ENCODE assay signal across 8 mouse cellular contexts in genomic region chr17:25568880-25569279, GRCm38 (mm10). TPM values are rescaled to one million over a fixed set of nuclear protein-coding genes. Genes with fewer than 3 reads are reported as not detected.
DNase-seq lines count a peak whose midpoint lies in the region; ATAC-seq and TF ChIP-seq lines count a peak whose summit lies in the region.
"Had no signal": no experiment of that assay in that cellular context is flagged by ENCODE, and none has a peak within 500 bp of the region (broad histone marks: within the 10 kb centered on the region; RNA-seq: fewer than 3 reads in every experiment).

No protein-coding gene starts in this region.

- H3K27me3 ChIP-seq in forebrain, embryonic 11.5 days (ENCODE audit: control insufficient read depth, insufficient read depth, low read length): peaks cover 29% of the 10 kb centered on the region
- peaks cover 10% of the 10 kb centered on the region for H3K27me3 ChIP-seq in hindbrain, embryonic 16.5 days (replicated peaks; ENCODE audit: control insufficient read depth, insufficient read depth, low read length)
- peaks cover 25% of the 10 kb centered on the region for H3K27me3 ChIP-seq in neural tube, embryonic 15.5 days (replicated peaks)
- H3K27me3 ChIP-seq in liver, postnatal 0 days (ENCODE audit: insufficient read depth, low read length): peaks cover 54% of the 10 kb centered on the region

- H3K4me1 ChIP-seq in forebrain, embryonic 11.5 days (replicated peaks; ENCODE audit: control insufficient read depth, insufficient read depth, low read length): peaks cover 20% of the 10 kb centered on the region; the same call in 1 of the 2 replicates
- H3K4me1 ChIP-seq in hindbrain, embryonic 16.5 days (ENCODE audit: control insufficient read depth, insufficient read depth, low read depth, low read length): peaks cover 21% of the 10 kb centered on the region
- H3K4me1 ChIP-seq in neural tube, embryonic 15.5 days: peaks cover 46% of the 10 kb centered on the region
- peaks cover 5% of the 10 kb centered on the region; the same call in 1 of the 2 replicates for H3K4me1 ChIP-seq in liver, postnatal 0 days (ENCODE audit: insufficient read depth)

- TF ChIP-seq EP300 in liver, postnatal 0 days (IDR thresholded peaks at IDR 0.05; ENCODE audit: low read depth): no peak

- H3K27ac ChIP-seq in forebrain, embryonic 11.5 days (ENCODE audit: low read depth, low read length): no peak overlapping the region
- peak overlapping the region; percentile 62 for H3K27ac ChIP-seq in hindbrain, embryonic 16.5 days (ENCODE audit: low read depth, low read length)
- H3K27ac ChIP-seq in neural tube, embryonic 15.5 days (replicated peaks): peak overlapping the region; percentile 62
- H3K27ac ChIP-seq in liver, postnatal 0 days (ENCODE audit: low read depth): no peak overlapping the region

- H3K4me3 ChIP-seq in forebrain, embryonic 11.5 days (ENCODE audit: low read depth, low read length): peak overlapping the region; percentile 5; the same call in 1 of the 2 replicates
- peak overlapping the region; percentile 45 for H3K4me3 ChIP-seq in hindbrain, embryonic 16.5 days (ENCODE audit: low read length)
- peak overlapping the region; percentile 50 for H3K4me3 ChIP-seq in neural tube, embryonic 15.5 days (replicated peaks)
- no peak overlapping the region for H3K4me3 ChIP-seq in liver, postnatal 0 days (ENCODE audit: low read depth, low read length)

- peak overlapping the region; percentile 97 for H3K4me2 ChIP-seq in forebrain, embryonic 11.5 days (ENCODE audit: low read depth, low read length, severe bottlenecking)
- peak overlapping the region; percentile 90 for H3K4me2 ChIP-seq in hindbrain, embryonic 16.5 days (ENCODE audit: low read length)
- H3K4me2 ChIP-seq in neural tube, embryonic 15.5 days: peak overlapping the region; percentile 93
- H3K4me2 ChIP-seq in liver, postnatal 0 days (ENCODE audit: low read depth, low read length): no peak overlapping the region

- ATAC-seq in forebrain, embryonic 11.5 days (replicated peaks; ENCODE audit: low FRiP score): no peak
- no peak for ATAC-seq in hindbrain, embryonic 16.5 days
- no peak for ATAC-seq in neural tube, embryonic 15.5 days (ENCODE audit: low FRiP score)
- no peak for ATAC-seq in liver, postnatal 0 days

- no peak for TF ChIP-seq CTCF in liver, postnatal 0 days (IDR thresholded peaks at IDR 0.05; ENCODE audit: low read depth)

- no peak overlapping the region for H3K9ac ChIP-seq in forebrain, embryonic 11.5 days (ENCODE audit: low read length)
- H3K9ac ChIP-seq in hindbrain, embryonic 16.5 days (ENCODE audit: low read depth, low read length): peak overlapping the region; percentile 53
- H3K9ac ChIP-seq in neural tube, embryonic 15.5 days (replicated peaks): peak overlapping the region; percentile 54; the same call in 1 of the 2 replicates
- no peak overlapping the region for H3K9ac ChIP-seq in liver, postnatal 0 days (replicated peaks)

- H3K9me3 ChIP-seq in forebrain, embryonic 11.5 days (ENCODE audit: control insufficient read depth, low read length): no peaks in the 10 kb centered on the region
- no peaks in the 10 kb centered on the region for H3K9me3 ChIP-seq in hindbrain, embryonic 16.5 days (ENCODE audit: control insufficient read depth, low read length)
- H3K9me3 ChIP-seq in neural tube, embryonic 15.5 days (replicated peaks): no peaks in the 10 kb centered on the region
- H3K9me3 ChIP-seq in liver, postnatal 0 days (ENCODE audit: low read length): no peaks in the 10 kb centered on the region

- peak; percentile 38 to 40 for DNase-seq in layer of hippocampus, postnatal 36 days
- DNase-seq in layer of hippocampus, postnatal 10 days (ENCODE audit: low spot score in 2 of 2): no peak
- DNase-seq in forebrain, embryonic 11.5 days (ENCODE audit: low spot score): no peak
- no peak for DNase-seq in liver, postnatal 0 days
- no peak for DNase-seq in lung, postnatal 25 days (ENCODE audit: low spot score)
- DNase-seq: spleen, adult 18-20 months had no signal

- H3K36me3 ChIP-seq in forebrain, embryonic 11.5 days (ENCODE audit: control insufficient read depth, insufficient read depth, low read length): no peaks in the 10 kb centered on the region
- H3K36me3 ChIP-seq in hindbrain, embryonic 16.5 days (ENCODE audit: control insufficient read depth, insufficient read depth, low read length): no peaks in the 10 kb centered on the region
- no peaks in the 10 kb centered on the region for H3K36me3 ChIP-seq in neural tube, embryonic 15.5 days
- H3K36me3 ChIP-seq in liver, postnatal 0 days (replicated peaks; ENCODE audit: insufficient read depth, low read length): no peaks in the 10 kb centered on the region

- WGBS in forebrain, embryonic 11.5 days: 67% methylated on average over 11 of the region's 11 CpGs
- WGBS in hindbrain, embryonic 16.5 days: 53% methylated on average over 11 of the region's 11 CpGs
- 75% methylated on average over 11 of the region's 11 CpGs for WGBS in neural tube, embryonic 15.5 days
- 81% methylated on average over 11 of the region's 11 CpGs for WGBS in liver, postnatal 0 days (ENCODE audit: insufficient replicate concordance)

RNA-seq across cellular contexts. Expression of gene Sox8, which starts 1.6 kb away (rescaled TPM):
- total RNA-seq in layer of hippocampus, postnatal 36 days (2021): 10 to 100 TPM; 55.1 to 57.5 TPM
- 10 to 100 TPM; 62.7 to 66.3 TPM for total RNA-seq in layer of hippocampus, postnatal 10 days (2021)
- 7.3 and 7.5 TPM in 2 replicates for polyA plus RNA-seq in forebrain, embryonic 11.5 days (2014; fragmentation: Nextera tagmentation; extraction: Ambion mirVana)
- polyA plus RNA-seq in hindbrain, embryonic 16.5 days (2015; fragmentation: Nextera tagmentation; extraction: Ambion mirVana): 24.2 and 25.1 TPM in 2 replicates
- 16.0 and 16.9 TPM in 2 replicates for polyA plus RNA-seq in neural tube, embryonic 15.5 days (2015; fragmentation: Nextera tagmentation; extraction: Ambion mirVana)
- polyA plus RNA-seq in liver, postnatal 0 days (2015; fragmentation: Nextera tagmentation; extraction: Ambion mirVana): 0.08 TPM in 1 of 2 replicates, not detected in the other

RNA-seq across cellular contexts. Expression of gene Lmf1, which starts 10.0 kb away (rescaled TPM):
- total RNA-seq in layer of hippocampus, postnatal 36 days (2021): 10 to 100 TPM; 28.3 to 28.8 TPM
- 10 to 100 TPM; 23.1 to 26.4 TPM for total RNA-seq in layer of hippocampus, postnatal 10 days (2021)
- polyA plus RNA-seq in forebrain, embryonic 11.5 days (2014; fragmentation: Nextera tagmentation; extraction: Ambion mirVana): 18.3 and 20.7 TPM in 2 replicates
- polyA plus RNA-seq in hindbrain, embryonic 16.5 days (2015; fragmentation: Nextera tagmentation; extraction: Ambion mirVana): 27.7 and 28.2 TPM in 2 replicates
- 26.2 and 26.9 TPM in 2 replicates for polyA plus RNA-seq in neural tube, embryonic 15.5 days (2015; fragmentation: Nextera tagmentation; extraction: Ambion mirVana)
- 11.9 and 12.5 TPM in 2 replicates for polyA plus RNA-seq in liver, postnatal 0 days (2015; fragmentation: Nextera tagmentation; extraction: Ambion mirVana)

Comparison
In these comparisons a context has a peak if more than half of its experiments do, and no peak if none do; other contexts are left out.
1. DNase-seq: peak in layer of hippocampus, postnatal 36 days (2 of 2); none in layer of hippocampus, postnatal 10 days (0 of 2), forebrain, embryonic 11.5 days (single experiment), liver, postnatal 0 days (single experiment) and lung, postnatal 25 days (single experiment).
2. H3K27ac ChIP-seq: peak in hindbrain, embryonic 16.5 days (single experiment) and neural tube, embryonic 15.5 days (single experiment); none in forebrain, embryonic 11.5 days (single experiment) and liver, postnatal 0 days (single experiment).
3. H3K9ac ChIP-seq: peak in hindbrain, embryonic 16.5 days (single experiment) and neural tube, embryonic 15.5 days (single experiment); none in forebrain, embryonic 11.5 days (single experiment) and liver, postnatal 0 days (single experiment).